Mouse (Mus musculus): ENCODE results near the gene Prpsap1. TPM values are rescaled to one million over a fixed set of nuclear protein-coding genes. Genes with fewer than 3 reads are reported as not detected.

The Prpsap1 gene
- polyA plus RNA-seq, 1 experiment: 129 TPM

- no peak overlapping the region for H3K27ac ChIP-seq (ENCODE audit: insufficient read depth, low read length)
- no peak for DNase-seq
- no peak for TF ChIP-seq POLR2A (IDR thresholded peaks at IDR 0.05; ENCODE audit: borderline replicate concordance, insufficient read depth, low read length)
- TF ChIP-seq CTCF (IDR thresholded peaks at IDR 0.05; ENCODE audit: borderline replicate concordance, insufficient read depth, low read depth, low read length): no peak
- peaks cover 12% of the 10 kb centered on the region for H3K4me1 ChIP-seq (ENCODE audit: control insufficient read depth, insufficient read depth, low read length)
- H3K4me3 ChIP-seq (replicated peaks; ENCODE audit: insufficient read depth, low read depth, low read length): no peak overlapping the region
- H3K27me3 ChIP-seq (ENCODE audit: control insufficient read depth, insufficient read depth, low read length): no peaks in the 10 kb centered on the region
- 89% methylated on average over 19 of the region's 19 CpGs for WGBS
Observed at GRCm38 (mm10) chr11:116439269-116440240, 54.4 kb downstream of the Prpsap1 start.

GRCm38 (mm10) chr11:116437541-116437940, 56.5 kb downstream of the Prpsap1 start:
- Histone ChIP-seq H3K27me3 (ENCODE audit: control insufficient read depth, insufficient read depth, low read length) (no peaks in the 10 kb centered on the region), H3K4me3 (replicated peaks; ENCODE audit: insufficient read depth, low read depth, low read length) (no peak overlapping the region), H3K27ac (ENCODE audit: insufficient read depth, low read length) (no peak overlapping the region), H3K4me1 (ENCODE audit: control insufficient read depth, insufficient read depth, low read length) (peaks cover 12% of the 10 kb centered on the region)
- TF ChIP-seq POLR2A (IDR thresholded peaks at IDR 0.05; ENCODE audit: borderline replicate concordance, insufficient read depth, low read length) (no peak), CTCF (IDR thresholded peaks at IDR 0.05; ENCODE audit: borderline replicate concordance, insufficient read depth, low read depth, low read length) (no peak)
- DNase-seq: no peak
- WGBS: 73% methylated on average over 11 of the region's 11 CpGs

- DNase-seq: no peak
- Histone ChIP-seq H3K4me1 (ENCODE audit: control insufficient read depth, insufficient read depth, low read length) (peaks cover 12% of the 10 kb centered on the region), H3K27ac (ENCODE audit: insufficient read depth, low read length) (no peak overlapping the region), H3K27me3 (ENCODE audit: control insufficient read depth, insufficient read depth, low read length) (no peaks in the 10 kb centered on the region), H3K4me3 (replicated peaks; ENCODE audit: insufficient read depth, low read depth, low read length) (no peak overlapping the region)
- WGBS: 66% methylated on average over 4 of the region's 4 CpGs
- TF ChIP-seq POLR2A (IDR thresholded peaks at IDR 0.05; ENCODE audit: borderline replicate concordance, insufficient read depth, low read length): no peak
Observed at GRCm38 (mm10) chr11:116436725-116437331, 57.2 kb downstream of the Prpsap1 start.

- H3K27me3 ChIP-seq (ENCODE audit: control insufficient read depth, insufficient read depth, low read length): no peaks in the 10 kb centered on the region
- H3K4me3 ChIP-seq (replicated peaks; ENCODE audit: insufficient read depth, low read depth, low read length): no peak overlapping the region
- no peak overlapping the region for H3K27ac ChIP-seq (ENCODE audit: insufficient read depth, low read length)
- H3K4me1 ChIP-seq (ENCODE audit: control insufficient read depth, insufficient read depth, low read length): peaks cover 12% of the 10 kb centered on the region
- 66% methylated on average over 5 of the region's 5 CpGs for WGBS
- no peak for TF ChIP-seq POLR2A (IDR thresholded peaks at IDR 0.05; ENCODE audit: borderline replicate concordance, insufficient read depth, low read length)
- no peak for TF ChIP-seq CTCF (IDR thresholded peaks at IDR 0.05; ENCODE audit: borderline replicate concordance, insufficient read depth, low read depth, low read length)
- no peak for DNase-seq
Observed at GRCm38 (mm10) chr11:116435992-116436724, 57.8 kb downstream of the Prpsap1 start.

- Histone ChIP-seq H3K4me1 (ENCODE audit: control insufficient read depth, insufficient read depth, low read length) (peaks cover 12% of the 10 kb centered on the region), H3K27ac (ENCODE audit: insufficient read depth, low read length) (peak overlapping the region; percentile 2; the same call in 1 of the 2 replicates), H3K4me3 (replicated peaks; ENCODE audit: insufficient read depth, low read depth, low read length) (peak overlapping the region; percentile 73), H3K27me3 (ENCODE audit: control insufficient read depth, insufficient read depth, low read length) (no peaks in the 10 kb centered on the region)
- DNase-seq: no peak
- WGBS: 52% methylated on average over 12 of the region's 12 CpGs
- no peak for TF ChIP-seq POLR2A (IDR thresholded peaks at IDR 0.05; ENCODE audit: borderline replicate concordance, insufficient read depth, low read length)
- TF ChIP-seq CTCF (IDR thresholded peaks at IDR 0.05; ENCODE audit: borderline replicate concordance, insufficient read depth, low read depth, low read length): no peak
Observed at GRCm38 (mm10) chr11:116434967-116435752, 58.8 kb downstream of the Prpsap1 start.

GRCm38 (mm10) chr11:116434287-116434966, 59.6 kb downstream of the Prpsap1 start:
- Histone ChIP-seq H3K27ac (ENCODE audit: insufficient read depth, low read length) (peak overlapping the region; percentile 2; the same call in 1 of the 2 replicates), H3K27me3 (ENCODE audit: control insufficient read depth, insufficient read depth, low read length) (no peaks in the 10 kb centered on the region), H3K4me3 (replicated peaks; ENCODE audit: insufficient read depth, low read depth, low read length) (peak overlapping the region; percentile 73), H3K4me1 (ENCODE audit: control insufficient read depth, insufficient read depth, low read length) (peaks cover 12% of the 10 kb centered on the region)
- TF ChIP-seq POLR2A (IDR thresholded peaks at IDR 0.05; ENCODE audit: borderline replicate concordance, insufficient read depth, low read length) (no peak), CTCF (IDR thresholded peaks at IDR 0.05; ENCODE audit: borderline replicate concordance, insufficient read depth, low read depth, low read length) (no peak)
- WGBS: under 1% methylated on average over 45 of the region's 67 CpGs
- peak; percentile 58 to 67 for DNase-seq
